Mouse (Mus musculus): ENCODE measurements around the gene Frat2. TPM values are rescaled to one million over a fixed set of nuclear protein-coding genes. Genes with fewer than 3 reads are reported as not detected.

The Frat2 gene
- 5.9 and 6.0 TPM in 2 replicates for polyA plus RNA-seq (2015; fragmentation: Nextera tagmentation; extraction: Ambion mirVana)

DNA sequence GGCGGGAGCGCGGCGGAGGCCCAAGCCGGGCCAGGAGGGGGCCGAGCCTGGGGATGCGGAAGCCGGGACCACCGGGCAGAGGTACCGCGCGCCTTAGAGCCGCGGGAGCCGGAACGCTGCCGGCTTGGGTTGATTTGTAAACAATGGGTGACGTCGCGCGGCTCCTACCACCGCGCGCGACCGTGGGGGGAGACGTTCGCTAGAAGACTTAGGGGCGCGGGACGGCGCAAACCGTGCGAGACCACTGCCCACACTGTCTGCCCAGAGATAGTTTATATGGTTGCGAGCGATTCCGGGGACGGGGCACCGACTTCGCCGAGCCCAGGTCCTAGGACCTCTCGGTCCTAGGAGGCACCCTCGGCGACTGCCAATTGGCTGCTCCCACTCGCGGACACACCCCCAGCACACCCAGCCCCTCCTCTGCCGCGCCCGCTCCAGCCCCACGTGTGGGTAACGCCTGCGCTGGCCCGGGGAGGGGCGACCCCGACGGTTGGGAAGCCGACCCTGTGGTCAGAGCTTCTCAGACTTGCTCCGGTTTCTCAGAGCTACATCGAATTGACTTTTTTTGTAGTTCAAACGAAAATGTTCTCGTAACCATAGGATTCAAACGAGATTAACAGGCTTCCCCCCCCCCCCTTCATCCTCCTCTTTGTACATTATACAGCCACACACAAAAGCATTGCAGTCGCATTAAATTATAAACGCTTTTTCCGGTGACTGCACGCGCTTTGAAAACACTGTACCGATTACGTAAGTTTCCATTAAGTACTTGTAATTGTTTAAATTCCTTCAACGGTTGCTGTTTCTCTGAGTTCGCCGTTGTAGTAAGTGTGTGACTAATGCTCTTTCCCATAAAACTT, at the start of gene Frat2:
Frat2 (minus strand) TSS at position 141 of the 860 bp plus-strand sequence.

DNA sequence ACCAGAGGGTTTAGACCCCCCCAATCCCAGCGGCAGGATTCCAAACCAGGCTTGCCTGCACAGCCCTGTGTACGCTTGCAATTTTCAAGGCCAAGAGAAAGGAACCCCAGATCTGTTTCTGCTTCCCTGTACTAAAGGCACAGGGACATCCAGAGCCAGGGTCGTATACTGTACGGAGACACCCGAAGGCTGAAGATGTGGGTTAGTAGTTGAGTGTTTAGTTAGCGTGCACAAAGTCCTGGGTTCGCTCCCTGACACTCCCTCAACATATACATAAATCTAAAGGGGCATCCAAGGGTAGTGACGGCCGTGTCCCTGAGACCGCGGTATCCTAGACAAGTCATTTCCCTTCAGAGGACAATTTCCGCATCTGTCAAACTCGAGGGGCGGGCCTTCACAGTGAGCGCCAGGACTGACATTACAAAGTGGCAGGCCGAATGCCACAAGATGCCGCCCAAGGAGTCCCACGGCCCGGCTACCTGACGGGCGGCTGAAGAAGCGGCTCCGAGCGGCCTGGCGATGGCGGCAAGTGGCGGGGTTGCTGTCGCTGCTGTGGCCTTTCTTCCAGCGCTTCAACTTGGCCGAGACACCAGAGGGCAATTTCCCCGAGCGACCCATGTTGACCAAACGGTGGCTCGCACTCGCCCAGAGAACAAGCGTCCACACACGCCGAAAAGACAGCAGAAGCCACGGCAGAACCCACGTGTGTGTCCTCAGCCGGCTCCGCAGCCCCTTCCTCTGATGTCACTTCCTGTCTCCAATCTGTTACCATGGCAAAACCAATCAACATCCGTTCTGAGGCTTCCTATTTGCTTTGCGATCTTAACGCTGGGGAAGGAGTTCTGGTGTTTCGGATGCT, 47.8 kb upstream of the Frat2 start, which contains the start of gene Rrp12:
Rrp12 (minus strand) TSS at position 714 of the 859 bp plus-strand sequence.

DNA sequence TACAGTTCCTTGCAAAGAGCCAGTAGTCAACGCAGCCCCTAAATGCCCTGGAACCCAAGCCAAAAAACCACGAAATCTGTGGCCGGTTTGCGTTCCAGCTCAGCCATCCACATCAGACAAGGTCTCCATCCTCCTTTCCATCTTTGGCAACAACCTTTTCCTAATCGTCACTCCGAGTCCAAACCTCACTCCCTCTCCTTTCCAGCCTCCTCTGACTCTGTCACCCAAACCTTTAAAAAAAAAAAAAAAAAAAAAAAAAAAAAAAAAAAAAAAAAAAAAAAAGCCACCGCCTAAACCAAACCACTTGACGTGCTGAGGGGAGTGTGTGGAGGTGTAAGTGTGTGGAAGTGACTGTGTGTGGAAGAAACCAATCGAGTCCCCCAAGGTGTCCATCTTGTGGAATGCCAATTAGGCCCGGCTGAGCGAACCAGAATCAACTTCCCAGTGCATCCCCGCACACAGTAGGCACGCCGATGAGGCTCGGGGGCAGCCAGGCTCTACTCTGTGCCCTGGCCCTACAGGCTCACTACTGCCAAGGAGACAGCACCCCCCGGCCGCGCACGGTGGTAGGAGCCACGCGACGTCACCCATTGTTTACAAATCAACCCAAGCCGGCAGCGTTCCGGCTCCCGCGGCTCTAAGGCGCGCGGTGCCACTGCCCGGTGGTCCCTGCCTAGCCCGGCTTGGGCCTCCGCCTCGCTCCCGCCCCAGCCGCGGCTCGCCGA, 18.4 kb downstream of the Frat2 start, which contains the start of gene Frat1:
Frat1 (plus strand) TSS at position 590 of the 725 bp plus-strand sequence.

DNA sequence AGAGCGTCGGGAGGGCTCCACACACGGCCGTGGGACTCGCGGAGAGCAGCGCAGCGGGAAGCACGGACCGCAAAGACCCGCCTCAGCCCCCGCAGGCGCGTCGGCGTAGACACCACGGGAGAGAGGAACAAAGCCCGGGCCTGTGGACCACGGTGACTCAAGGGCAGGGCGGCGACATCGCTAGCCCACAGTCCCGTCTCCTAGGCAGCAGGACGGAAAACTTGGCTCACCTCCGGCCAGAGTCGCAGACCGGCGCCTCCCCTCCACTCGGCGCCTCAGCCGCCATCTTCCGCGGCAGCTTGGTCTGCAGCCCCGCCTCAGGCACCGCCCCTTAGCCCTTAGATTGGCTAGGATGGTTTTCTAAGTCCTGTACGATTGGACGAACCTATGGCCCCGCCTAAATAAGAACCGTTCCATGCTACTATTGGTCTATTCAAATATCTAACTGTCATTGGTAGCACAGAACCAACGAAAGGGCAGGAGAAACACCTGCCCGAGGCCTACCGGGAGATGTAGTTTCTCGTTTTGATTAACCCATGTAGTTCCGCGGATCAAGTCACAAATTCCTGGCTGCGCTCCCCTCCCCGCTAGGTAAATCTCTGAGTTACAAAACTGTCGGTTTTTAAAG, 46.1 kb downstream of the Frat2 start, which contains the start of gene Arhgap19:
Arhgap19 (minus strand) TSS at position 306 of the 628 bp plus-strand sequence.

Other genes starting within 250 kb of the Frat2 start
- 1.2 and 2.8 TPM in 2 replicates for gene Slit1, start 104.5 kb downstream of the Frat2 start, polyA plus RNA-seq (2015; fragmentation: Nextera tagmentation; extraction: Ambion mirVana)
- 5.1 and 5.2 TPM in 2 replicates for gene Arhgap19, start 46.1 kb downstream of the Frat2 start, polyA plus RNA-seq (2015; fragmentation: Nextera tagmentation; extraction: Ambion mirVana)
- 9.0 and 10.0 TPM in 2 replicates for gene Frat1, start 18.2 kb downstream of the Frat2 start, polyA plus RNA-seq (2015; fragmentation: Nextera tagmentation; extraction: Ambion mirVana)
- gene Rrp12, start 48.0 kb upstream of the Frat2 start, polyA plus RNA-seq (2015; fragmentation: Nextera tagmentation; extraction: Ambion mirVana) = 3.3 and 4.6 TPM in 2 replicates
- gene Pgam1, start 63.8 kb upstream of the Frat2 start, polyA plus RNA-seq (2015; fragmentation: Nextera tagmentation; extraction: Ambion mirVana) = 286 and 565 TPM in 2 replicates
- 50.7 and 62.0 TPM in 2 replicates for gene Exosc1, start 85.3 kb upstream of the Frat2 start, polyA plus RNA-seq (2015; fragmentation: Nextera tagmentation; extraction: Ambion mirVana)
- gene Zdhhc16, start 85.3 kb upstream of the Frat2 start, polyA plus RNA-seq (2015; fragmentation: Nextera tagmentation; extraction: Ambion mirVana) = 46.1 and 53.9 TPM in 2 replicates
- 12.8 and 17.8 TPM in 2 replicates for gene Mms19, start 133.0 kb upstream of the Frat2 start, polyA plus RNA-seq (2015; fragmentation: Nextera tagmentation; extraction: Ambion mirVana)
- 22.8 and 25.9 TPM in 2 replicates for gene Ubtd1, start 133.6 kb upstream of the Frat2 start, polyA plus RNA-seq (2015; fragmentation: Nextera tagmentation; extraction: Ambion mirVana)
- gene Ankrd2, start 187.9 kb upstream of the Frat2 start, polyA plus RNA-seq (2015; fragmentation: Nextera tagmentation; extraction: Ambion mirVana) = 0.87 and 1.7 TPM in 2 replicates
- 6.6 and 8.9 TPM in 2 replicates for gene Hoga1, start 197.5 kb upstream of the Frat2 start, polyA plus RNA-seq (2015; fragmentation: Nextera tagmentation; extraction: Ambion mirVana)
- gene 4933411K16Rik, start 204.1 kb upstream of the Frat2 start, polyA plus RNA-seq (2015; fragmentation: Nextera tagmentation; extraction: Ambion mirVana) = not detected in 2 replicates
- 17.2 and 27.5 TPM in 2 replicates for gene Morn4, start 238.2 kb upstream of the Frat2 start, polyA plus RNA-seq (2015; fragmentation: Nextera tagmentation; extraction: Ambion mirVana)
- gene Pi4k2a, start 242.3 kb upstream of the Frat2 start, polyA plus RNA-seq (2015; fragmentation: Nextera tagmentation; extraction: Ambion mirVana) = 23.9 and 33.0 TPM in 2 replicates

Data from adrenal gland, postnatal 0 days (tissue).